Mouse (Mus musculus) heart, adult 8-10 months (tissue): ENCODE data around the gene Tssk6. TPM values are rescaled to one million over a fixed set of nuclear protein-coding genes. Genes with fewer than 3 reads are reported as not detected.
"Not testable (repeated sequence)": the region's sequence is repeated elsewhere in the genome, so short reads cannot be mapped to it uniquely, and the experiment has no call there.

ENCODE experiments used
- DNase-seq: peaks from one replicate; pipeline ENCODE4 v3.0.0; 2022; ENCODE audit warnings: low spot score
- total RNA-seq, 4 experiments: library from RNA; stranded (reverse); gene quantifications; 2 replicates each; pipeline ENCODE4 v1.2.4; 2022

Gene Tssk6
- total RNA-seq, 4 experiments from 2014 or later = 0.19 TPM; not detected in 3

GRCm38 (mm10) chr8:69919010-69919409 is 17.0 kb downstream of the Tssk6 start:
- DNase-seq = peak; percentile 88

GRCm38 (mm10) chr8:69919876-69920662 is 18.1 kb downstream of the Tssk6 start:
- DNase-seq = peak; percentile 73

- no peak for DNase-seq
Measured at GRCm38 (mm10) chr8:69921141-69921540, 19.2 kb downstream of the Tssk6 start.

- no peak for DNase-seq
Measured at GRCm38 (mm10) chr8:69923986-69924385, 22.0 kb downstream of the Tssk6 start.

- DNase-seq = no peak
Measured at GRCm38 (mm10) chr8:69926901-69927300, 24.9 kb downstream of the Tssk6 start.

DNA sequence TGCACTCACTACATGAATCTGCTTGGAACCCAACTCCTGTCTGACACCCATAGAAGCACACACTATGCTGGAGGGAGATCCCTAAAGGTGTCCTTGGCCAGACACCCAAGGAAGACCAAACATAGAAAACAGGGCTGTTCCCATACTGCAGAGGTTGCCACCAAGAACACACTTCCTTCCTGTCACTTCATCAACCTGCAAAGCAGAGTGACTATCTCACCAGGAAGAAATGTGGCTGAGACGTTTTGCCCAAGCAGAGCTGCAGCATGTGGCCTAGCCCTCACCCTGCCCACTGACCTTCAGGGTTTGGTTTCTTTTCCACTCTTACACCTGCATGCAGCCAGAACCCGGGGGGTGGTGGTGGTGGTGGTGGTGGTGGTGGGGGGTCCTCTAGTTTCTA is 31.8 kb downstream of the Tssk6 start:
- DNase-seq = no peak

DNA sequence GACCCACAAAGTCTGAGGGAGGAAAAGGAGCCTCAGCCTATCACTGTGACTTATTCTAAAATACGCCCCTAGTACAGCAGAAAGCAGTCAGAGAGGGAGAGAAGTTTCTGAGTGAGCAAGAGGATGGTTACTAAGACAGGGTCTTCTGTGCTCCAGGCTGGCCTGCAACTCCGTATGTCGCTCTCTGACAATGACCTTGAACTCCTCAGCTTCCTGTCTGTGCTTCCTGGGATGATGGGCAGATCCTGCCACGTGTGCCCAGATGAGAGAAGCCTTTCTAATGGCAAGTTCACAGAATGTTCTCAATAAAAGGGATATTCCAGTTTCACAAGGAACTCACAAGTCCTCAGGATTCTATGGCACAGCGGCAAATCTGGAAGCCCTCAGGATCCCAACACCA is 32.6 kb downstream of the Tssk6 start:
- DNase-seq = no peak

- no peak for DNase-seq
Measured at GRCm38 (mm10) chr8:69935431-69935830, 33.4 kb downstream of the Tssk6 start.

GRCm38 (mm10) chr8:69936050-69936794 is 34.2 kb downstream of the Tssk6 start:
- peak; percentile 58 for DNase-seq

GRCm38 (mm10) chr8:69937466-69937865 is 35.5 kb downstream of the Tssk6 start:
- DNase-seq = no peak

GRCm38 (mm10) chr8:69938245-69938982 is 36.4 kb downstream of the Tssk6 start:
- DNase-seq = no peak

DNA sequence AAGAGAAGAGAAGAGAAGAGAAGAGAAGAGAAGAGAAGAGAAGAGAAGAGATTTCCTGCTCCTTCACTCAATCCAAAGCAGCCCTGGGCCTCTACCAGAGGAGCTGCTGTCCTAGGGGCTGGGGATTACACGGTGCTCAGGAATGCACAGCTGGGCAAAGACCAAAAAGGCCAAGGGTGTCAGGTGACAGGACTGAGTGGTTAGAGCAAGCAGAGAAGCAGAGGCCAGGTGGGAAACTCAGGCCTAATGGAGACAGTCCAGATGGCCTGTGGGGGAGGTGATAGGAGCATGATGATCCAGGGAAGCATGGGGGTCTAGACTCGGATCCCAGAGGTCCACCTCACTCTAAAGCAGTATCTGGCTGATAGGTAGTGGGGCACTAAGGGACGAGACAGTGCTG is 37.6 kb downstream of the Tssk6 start:
- DNase-seq = no peak

DNA sequence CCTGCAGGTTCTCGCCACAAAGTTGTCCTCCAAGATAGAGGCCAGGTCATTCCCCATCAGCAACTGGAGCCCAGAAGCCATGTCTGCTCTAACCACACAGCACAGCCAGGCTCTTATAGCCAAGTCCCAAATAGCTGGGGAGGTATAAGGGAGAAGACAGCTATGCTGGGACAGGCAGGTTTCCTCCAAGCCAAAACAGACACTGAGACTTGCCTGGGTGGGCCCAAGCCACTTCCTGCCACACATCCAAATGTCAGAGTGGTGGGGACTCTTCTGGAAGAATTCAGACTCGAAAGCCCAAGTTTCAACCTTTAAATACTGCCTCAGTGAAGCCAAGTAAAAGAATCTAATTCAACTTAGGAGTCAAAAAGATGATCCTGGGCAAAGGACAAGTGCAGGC is 38.4 kb downstream of the Tssk6 start:
- no peak for DNase-seq

- not testable (repeated sequence) for DNase-seq
Measured at GRCm38 (mm10) chr8:69942495-69942894, 40.5 kb downstream of the Tssk6 start.

DNA sequence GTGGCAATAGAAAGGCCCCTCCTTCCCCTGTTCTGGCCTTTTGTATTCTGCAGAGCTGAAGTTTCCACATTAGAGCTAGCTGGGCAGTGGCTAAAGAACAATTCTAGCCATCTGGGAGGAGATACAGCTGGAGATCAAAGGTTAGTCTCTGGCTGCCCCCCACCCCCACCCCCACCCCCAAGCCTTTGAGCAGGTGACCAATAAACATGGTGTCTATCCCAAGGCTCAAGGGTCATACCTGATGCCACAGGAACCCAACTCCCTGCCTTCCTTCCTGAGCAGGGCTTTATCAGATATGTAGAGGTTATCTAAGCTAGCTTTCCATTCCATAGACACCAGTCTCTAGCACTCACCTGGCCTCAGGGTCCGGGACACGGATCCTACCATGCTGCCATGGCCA is 48.3 kb downstream of the Tssk6 start:
- DNase-seq = no peak

Other genes with a start within 250 kb of the Tssk6 start
- 1 to 10 TPM; 1.2 to 1.3 (median 1.3) TPM for gene Zfp964, start 247.7 kb upstream of the Tssk6 start, total RNA-seq
- 10 to 100 TPM; 13.5 to 19.5 (median 14.7) TPM for gene Zfp869, start 191.5 kb upstream of the Tssk6 start, total RNA-seq
- 1 to 10 TPM; 2.1 to 2.9 (median 2.6) TPM for gene Zfp963, start 152.2 kb upstream of the Tssk6 start, total RNA-seq
- gene Gm20422, start 127.3 kb upstream of the Tssk6 start, total RNA-seq = 1 to 10 TPM in 2 of 4 experiments, under 1 TPM in 1, not detected in 1; 0.57 to 1.9 (median 1.1) TPM
- gene Atp13a1, start 111.0 kb upstream of the Tssk6 start, total RNA-seq = 10 to 100 TPM; 12.5 to 13.6 (median 13.4) TPM
- gene Zfp866, start 111.0 kb upstream of the Tssk6 start, total RNA-seq = 10 to 100 TPM; 13.7 to 15.6 (median 15.0) TPM
- gene Gmip, start 93.5 kb upstream of the Tssk6 start, total RNA-seq = 1 to 10 TPM; 4.1 to 6.9 (median 4.8) TPM
- gene Lpar2, start 79.8 kb upstream of the Tssk6 start, total RNA-seq = under 1 TPM in 3 of 4 experiments, not detected in 1; 0.22 to 0.31 (median 0.26) TPM
- gene Pbx4, start 69.7 kb upstream of the Tssk6 start, total RNA-seq = under 1 TPM in 2 of 4 experiments, not detected in 2; 0.29 to 1.00 TPM
- gene Cilp2, start 14.5 kb upstream of the Tssk6 start, total RNA-seq = 1 to 10 TPM; 1.3 to 3.1 (median 2.4) TPM
- 100 to 1,000 TPM; 373 to 528 (median 455) TPM for gene Ndufa13, start 374 bp downstream of the Tssk6 start, total RNA-seq
- gene Yjefn3, start 528 bp downstream of the Tssk6 start, total RNA-seq = 10 to 100 TPM in 3 of 4 experiments, 1 to 10 TPM in 1; 9.5 to 16.7 (median 13.2) TPM
- 10 to 100 TPM; 28.0 to 31.2 (median 30.0) TPM for gene Gatad2a, start 94.2 kb downstream of the Tssk6 start, total RNA-seq
- 10 to 100 TPM; 29.6 to 34.3 (median 31.3) TPM for gene Mau2, start 140.6 kb downstream of the Tssk6 start, total RNA-seq
- 10 to 100 TPM; 17.0 to 21.6 (median 19.1) TPM for gene Sugp1, start 140.6 kb downstream of the Tssk6 start, total RNA-seq
- under 1 TPM; 0.44 to 0.90 (median 0.72) TPM for gene Tm6sf2, start 170.7 kb downstream of the Tssk6 start, total RNA-seq
- under 1 TPM in 1 of 4 experiments, not detected in 3; 0.06 TPM for gene Hapln4, start 181.3 kb downstream of the Tssk6 start, total RNA-seq
- under 1 TPM in 1 of 4 experiments, not detected in 3; 0.13 TPM for gene Ncan, start 218.7 kb downstream of the Tssk6 start, total RNA-seq
- gene Nr2c2ap, start 229.1 kb downstream of the Tssk6 start, total RNA-seq = 1 to 10 TPM; 7.5 to 8.9 (median 8.4) TPM
- 10 to 100 TPM; 16.7 to 22.7 (median 18.8) TPM for gene Rfxank, start 237.0 kb downstream of the Tssk6 start, total RNA-seq
- 10 to 100 TPM; 17.9 to 23.3 (median 23.2) TPM for gene Borcs8, start 237.3 kb downstream of the Tssk6 start, total RNA-seq
- gene Mef2b, start 237.5 kb downstream of the Tssk6 start, total RNA-seq = under 1 TPM in 3 of 4 experiments, not detected in 1; 0.25 to 0.78 (median 0.29) TPM